Mouse (Mus musculus): ENCODE measurements at regions not wholly inside any gene's neighbourhood (a gene's known extent, or its start where the extent isn't known, plus 50 kb on each side); places are given as distances from the start of the nearest gene placed in this dataset.

GRCm38 (mm10) chr11:71371871-71372270, 141.3 kb upstream of the Nlrp1b start:
- H3K27me3 ChIP-seq (replicated peaks; ENCODE audit: control insufficient read depth, insufficient read depth, low read length) = no peaks in the 10 kb centered on the region
- ATAC-seq (ENCODE audit: low read depth) (no peak), DNase-seq (ENCODE audit: low spot score) (no peak)
- H3K36me3 ChIP-seq (ENCODE audit: control insufficient read depth, insufficient read depth, low read length) = no peaks in the 10 kb centered on the region
- H3K9me3 ChIP-seq (ENCODE audit: control insufficient read depth, low read length) = no peaks in the 10 kb centered on the region
- H3K4me2 ChIP-seq (ENCODE audit: low read depth, low read length) = no peak overlapping the region
- H3K27ac ChIP-seq (replicated peaks; ENCODE audit: low read depth, low read length) = no peak overlapping the region
- no peaks in the 10 kb centered on the region for H3K4me1 ChIP-seq (ENCODE audit: control insufficient read depth, insufficient read depth, low read length)
- no peak overlapping the region for H3K4me3 ChIP-seq (ENCODE audit: low read depth, low read length)
- H3K9ac ChIP-seq (ENCODE audit: low read depth, low read length) = no peak overlapping the region
- WGBS = 58% methylated on average over 5 of the region's 5 CpGs

DNA sequence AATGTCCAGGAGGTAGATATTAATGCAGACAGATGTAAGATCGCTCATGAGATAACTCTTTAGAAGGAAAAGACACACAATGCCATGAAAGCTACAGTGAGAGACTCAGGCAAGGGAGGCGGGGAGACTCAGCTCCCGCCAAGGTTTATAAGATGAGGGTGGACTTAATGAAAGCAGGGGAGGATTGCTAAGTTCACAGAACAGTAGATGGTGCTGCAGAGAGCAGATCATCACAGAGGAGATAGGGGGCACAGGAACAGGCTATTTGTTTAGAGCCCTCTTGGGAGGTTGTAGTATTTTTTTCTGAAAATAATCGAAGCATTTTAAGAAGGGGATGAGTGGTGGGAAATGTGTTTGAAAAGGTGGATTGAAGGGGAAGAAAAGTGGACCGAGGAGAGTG, 144.6 kb upstream of the Nlrp1b start:
- 67% methylated on average over 5 of the region's 5 CpGs for WGBS
- DNase-seq (ENCODE audit: low spot score) = no peak
- no peaks in the 10 kb centered on the region for H3K27me3 ChIP-seq (replicated peaks; ENCODE audit: control insufficient read depth, insufficient read depth, low read length)
- no peak overlapping the region for H3K4me3 ChIP-seq (ENCODE audit: low read depth, low read length)
- no peaks in the 10 kb centered on the region for H3K9me3 ChIP-seq (ENCODE audit: control insufficient read depth, low read length)
- no peak overlapping the region for H3K4me2 ChIP-seq (ENCODE audit: low read depth, low read length)
- H3K4me1 ChIP-seq (ENCODE audit: control insufficient read depth, insufficient read depth, low read length) = no peaks in the 10 kb centered on the region
- no peaks in the 10 kb centered on the region for H3K36me3 ChIP-seq (ENCODE audit: control insufficient read depth, insufficient read depth, low read length)
- H3K27ac ChIP-seq (replicated peaks; ENCODE audit: low read depth, low read length) = no peak overlapping the region
- H3K9ac ChIP-seq (ENCODE audit: low read depth, low read length) = no peak overlapping the region
- no peak for ATAC-seq (ENCODE audit: low read depth)

- Histone ChIP-seq H3K9me3 (ENCODE audit: control insufficient read depth, low read length) (no peaks in the 10 kb centered on the region), H3K9ac (ENCODE audit: low read depth, low read length) (no peak overlapping the region), H3K4me2 (ENCODE audit: low read depth, low read length) (no peak overlapping the region), H3K36me3 (ENCODE audit: control insufficient read depth, insufficient read depth, low read length) (no peaks in the 10 kb centered on the region), H3K27ac (replicated peaks; ENCODE audit: low read depth, low read length) (no peak overlapping the region), H3K27me3 (replicated peaks; ENCODE audit: control insufficient read depth, insufficient read depth, low read length) (no peaks in the 10 kb centered on the region), H3K4me1 (ENCODE audit: control insufficient read depth, insufficient read depth, low read length) (no peaks in the 10 kb centered on the region), H3K4me3 (ENCODE audit: low read depth, low read length) (no peak overlapping the region)
- no peak for ATAC-seq (ENCODE audit: low read depth)
- DNase-seq (ENCODE audit: low spot score) = no peak
- WGBS = 59% methylated on average over 4 of the region's 4 CpGs
Observed at GRCm38 (mm10) chr11:71388411-71388810, 157.9 kb upstream of the Nlrp1b start.

GRCm38 (mm10) chr11:71389659-71390058, 159.1 kb upstream of the Nlrp1b start:
- Histone ChIP-seq H3K9me3 (ENCODE audit: control insufficient read depth, low read length) (no peaks in the 10 kb centered on the region), H3K9ac (ENCODE audit: low read depth, low read length) (no peak overlapping the region), H3K4me1 (ENCODE audit: control insufficient read depth, insufficient read depth, low read length) (no peaks in the 10 kb centered on the region), H3K4me2 (ENCODE audit: low read depth, low read length) (no peak overlapping the region), H3K4me3 (ENCODE audit: low read depth, low read length) (no peak overlapping the region), H3K27me3 (replicated peaks; ENCODE audit: control insufficient read depth, insufficient read depth, low read length) (no peaks in the 10 kb centered on the region), H3K36me3 (ENCODE audit: control insufficient read depth, insufficient read depth, low read length) (no peaks in the 10 kb centered on the region), H3K27ac (replicated peaks; ENCODE audit: low read depth, low read length) (no peak overlapping the region)
- peak; percentile 58 for DNase-seq (ENCODE audit: low spot score)
- WGBS = 18% methylated on average over 7 of the region's 7 CpGs
- peak; percentile 47; the same call in 1 of the 2 replicates for ATAC-seq (ENCODE audit: low read depth)

DNA sequence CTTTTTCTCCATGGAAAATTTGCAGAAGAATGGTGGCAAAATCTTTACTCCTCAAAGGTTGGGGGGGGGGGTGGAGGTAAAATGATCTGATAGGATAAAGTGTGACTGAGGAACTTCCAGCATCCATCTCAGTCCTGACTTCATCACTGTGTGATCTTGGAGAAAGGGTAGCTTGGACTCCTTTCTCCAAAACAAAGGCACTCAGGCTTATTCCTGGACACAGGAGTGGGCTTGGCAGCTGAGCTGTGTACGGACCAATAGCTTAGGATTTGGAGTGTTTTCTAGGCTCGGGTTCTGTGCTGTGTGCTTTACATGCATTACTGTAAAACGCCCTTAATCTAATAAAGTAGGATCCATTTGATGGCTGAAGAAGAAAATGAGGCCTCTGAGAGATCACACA, 159.6 kb upstream of the Nlrp1b start:
- DNase-seq (ENCODE audit: low spot score) (no peak), ATAC-seq (ENCODE audit: low read depth) (no peak)
- Histone ChIP-seq H3K9me3 (ENCODE audit: control insufficient read depth, low read length) (no peaks in the 10 kb centered on the region), H3K4me2 (ENCODE audit: low read depth, low read length) (no peak overlapping the region), H3K4me3 (ENCODE audit: low read depth, low read length) (no peak overlapping the region), H3K27ac (replicated peaks; ENCODE audit: low read depth, low read length) (no peak overlapping the region), H3K9ac (ENCODE audit: low read depth, low read length) (no peak overlapping the region), H3K4me1 (ENCODE audit: control insufficient read depth, insufficient read depth, low read length) (no peaks in the 10 kb centered on the region), H3K27me3 (replicated peaks; ENCODE audit: control insufficient read depth, insufficient read depth, low read length) (no peaks in the 10 kb centered on the region), H3K36me3 (ENCODE audit: control insufficient read depth, insufficient read depth, low read length) (no peaks in the 10 kb centered on the region)
- WGBS = 75% methylated on average over 3 of the region's 3 CpGs

DNA sequence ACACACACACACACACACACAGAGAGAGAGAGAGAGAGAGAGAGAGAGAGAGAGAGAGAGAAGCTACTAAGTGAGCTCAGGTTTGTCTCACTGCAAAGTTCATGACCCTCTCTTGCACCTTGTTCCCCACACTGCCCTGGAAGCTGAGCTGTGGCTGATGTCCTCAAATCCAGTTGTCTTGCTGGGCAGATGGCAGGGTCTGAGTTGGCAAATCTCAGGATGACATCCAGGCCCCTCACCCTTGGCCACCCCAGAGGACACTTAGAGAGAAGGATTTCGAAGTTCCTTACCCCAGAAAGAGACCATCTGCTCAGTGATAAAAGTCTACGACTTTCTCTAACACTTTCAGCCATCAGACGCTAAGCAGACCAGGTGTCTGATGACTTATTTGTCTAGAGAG, 160.1 kb upstream of the Nlrp1b start:
- Histone ChIP-seq H3K9me3 (ENCODE audit: control insufficient read depth, low read length) (no peaks in the 10 kb centered on the region), H3K36me3 (ENCODE audit: control insufficient read depth, insufficient read depth, low read length) (no peaks in the 10 kb centered on the region), H3K27ac (replicated peaks; ENCODE audit: low read depth, low read length) (no peak overlapping the region), H3K4me3 (ENCODE audit: low read depth, low read length) (no peak overlapping the region), H3K27me3 (replicated peaks; ENCODE audit: control insufficient read depth, insufficient read depth, low read length) (no peaks in the 10 kb centered on the region), H3K9ac (ENCODE audit: low read depth, low read length) (no peak overlapping the region), H3K4me2 (ENCODE audit: low read depth, low read length) (no peak overlapping the region), H3K4me1 (ENCODE audit: control insufficient read depth, insufficient read depth, low read length) (no peaks in the 10 kb centered on the region)
- WGBS = 79% methylated on average over 3 of the region's 3 CpGs
- DNase-seq (ENCODE audit: low spot score) = no peak
- no peak for ATAC-seq (ENCODE audit: low read depth)

- no peaks in the 10 kb centered on the region for H3K4me1 ChIP-seq (ENCODE audit: control insufficient read depth, insufficient read depth, low read length)
- H3K27me3 ChIP-seq (replicated peaks; ENCODE audit: control insufficient read depth, insufficient read depth, low read length) = no peaks in the 10 kb centered on the region
- no peak overlapping the region for H3K4me3 ChIP-seq (ENCODE audit: low read depth, low read length)
- no peak overlapping the region for H3K4me2 ChIP-seq (ENCODE audit: low read depth, low read length)
- DNase-seq (ENCODE audit: low spot score) (no peak), ATAC-seq (ENCODE audit: low read depth) (no peak)
- H3K9me3 ChIP-seq (ENCODE audit: control insufficient read depth, low read length) = no peaks in the 10 kb centered on the region
- no peaks in the 10 kb centered on the region for H3K36me3 ChIP-seq (ENCODE audit: control insufficient read depth, insufficient read depth, low read length)
- H3K9ac ChIP-seq (ENCODE audit: low read depth, low read length) = no peak overlapping the region
- no peak overlapping the region for H3K27ac ChIP-seq (replicated peaks; ENCODE audit: low read depth, low read length)
- WGBS = 76% methylated on average over 5 of the region's 5 CpGs
Observed at GRCm38 (mm10) chr11:71393406-71393805, 162.9 kb upstream of the Nlrp1b start.

GRCm38 (mm10) chr11:71395023-71395422, 164.5 kb upstream of the Nlrp1b start:
- Histone ChIP-seq H3K4me3 (ENCODE audit: low read depth, low read length) (no peak overlapping the region), H3K27me3 (replicated peaks; ENCODE audit: control insufficient read depth, insufficient read depth, low read length) (no peaks in the 10 kb centered on the region), H3K27ac (replicated peaks; ENCODE audit: low read depth, low read length) (no peak overlapping the region), H3K9ac (ENCODE audit: low read depth, low read length) (no peak overlapping the region), H3K9me3 (ENCODE audit: control insufficient read depth, low read length) (no peaks in the 10 kb centered on the region), H3K36me3 (ENCODE audit: control insufficient read depth, insufficient read depth, low read length) (no peaks in the 10 kb centered on the region), H3K4me1 (ENCODE audit: control insufficient read depth, insufficient read depth, low read length) (no peaks in the 10 kb centered on the region), H3K4me2 (ENCODE audit: low read depth, low read length) (no peak overlapping the region)
- 76% methylated on average over 4 of the region's 4 CpGs for WGBS
- no peak for ATAC-seq (ENCODE audit: low read depth)
- peak; percentile 7 for DNase-seq (ENCODE audit: low spot score)

DNA sequence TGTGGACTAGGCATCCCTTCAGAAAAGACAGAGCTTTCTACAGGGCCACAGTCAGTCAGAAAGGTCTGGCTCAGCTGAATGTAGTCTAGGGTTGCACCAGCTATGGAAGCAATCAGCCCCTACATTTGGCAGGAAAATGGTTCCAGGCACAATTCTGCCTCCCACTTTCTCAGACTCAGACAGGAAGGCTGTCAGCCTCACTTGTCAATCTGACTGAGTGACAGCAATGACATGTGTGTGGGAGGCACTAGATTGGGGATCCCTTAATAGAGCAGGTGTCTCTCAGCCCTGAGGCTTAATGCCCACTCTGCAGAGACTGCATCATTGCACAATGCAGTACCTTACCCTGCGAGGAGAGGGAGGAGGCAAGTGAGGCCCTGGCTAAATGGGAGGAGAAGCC, 165.1 kb upstream of the Nlrp1b start:
- H3K36me3 ChIP-seq (ENCODE audit: control insufficient read depth, insufficient read depth, low read length) = no peaks in the 10 kb centered on the region
- no peaks in the 10 kb centered on the region for H3K27me3 ChIP-seq (replicated peaks; ENCODE audit: control insufficient read depth, insufficient read depth, low read length)
- ATAC-seq (ENCODE audit: low read depth) (no peak), DNase-seq (ENCODE audit: low spot score) (no peak)
- no peaks in the 10 kb centered on the region for H3K4me1 ChIP-seq (ENCODE audit: control insufficient read depth, insufficient read depth, low read length)
- WGBS = 50% methylated on average over 1 of the region's 1 CpGs
- H3K9me3 ChIP-seq (ENCODE audit: control insufficient read depth, low read length) = no peaks in the 10 kb centered on the region
- H3K27ac ChIP-seq (replicated peaks; ENCODE audit: low read depth, low read length) = no peak overlapping the region
- H3K4me2 ChIP-seq (ENCODE audit: low read depth, low read length) = no peak overlapping the region
- no peak overlapping the region for H3K4me3 ChIP-seq (ENCODE audit: low read depth, low read length)
- no peak overlapping the region for H3K9ac ChIP-seq (ENCODE audit: low read depth, low read length)

Data from embryonic facial prominence, embryonic 14.5 days (tissue).